Mouse (Mus musculus): ENCODE measurements at regions not wholly inside any gene's neighbourhood (a gene's known extent, or its start where the extent isn't known, plus 50 kb on each side); places are given as distances from the start of the nearest gene placed in this dataset.

DNA sequence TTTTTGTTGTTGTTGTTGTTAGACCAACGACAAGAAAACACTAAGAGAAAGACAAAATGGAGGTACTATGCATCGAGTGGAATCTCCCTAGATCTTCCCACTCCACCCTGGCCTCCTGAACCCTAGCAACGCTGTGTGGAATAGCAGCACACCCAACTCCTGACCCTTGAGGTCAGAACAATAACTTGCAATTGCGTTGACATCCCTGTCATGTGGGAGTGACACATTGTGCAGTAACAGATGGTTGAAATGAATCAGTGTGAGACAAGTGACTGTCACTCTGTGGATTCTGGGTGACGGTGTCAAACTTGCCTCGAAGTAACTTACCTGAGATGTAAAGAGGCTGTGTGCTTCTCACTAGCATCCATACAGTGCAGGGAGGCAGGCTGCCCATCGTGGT is 167.1 kb upstream of the Kiz start:
- TF ChIP-seq CTCF (IDR thresholded peaks at IDR 0.05; ENCODE audit: low read depth) (no peak), EP300 (optimal IDR thresholded peaks at IDR 0.05) (no peak)
